Mouse (Mus musculus) lung, postnatal 10 days (tissue): ENCODE measurements around the gene Gab2.
A peak's percentile ranks its signal among the peaks of the same experiment; 100 is the strongest.

Experiments
- DNase-seq: peaks from one replicate; pipeline ENCODE4 v3.0.0; 2021

Gab2 gene

GRCm38 (mm10) chr7:97347464-97347863, 266.1 kb downstream of the Gab2 start:
- no peak for DNase-seq

- DNase-seq = no peak
Observed at GRCm38 (mm10) chr7:97348318-97348717, 266.9 kb downstream of the Gab2 start.

- DNase-seq = no peak
Observed at GRCm38 (mm10) chr7:97348836-97349235, 267.4 kb downstream of the Gab2 start.

- DNase-seq = no peak
Observed at GRCm38 (mm10) chr7:97349438-97349837, 268.1 kb downstream of the Gab2 start.

- DNase-seq = no peak
Observed at GRCm38 (mm10) chr7:97350891-97351290, 269.5 kb downstream of the Gab2 start.

GRCm38 (mm10) chr7:97351792-97352513, 270.6 kb downstream of the Gab2 start:
- DNase-seq = no peak

- no peak for DNase-seq
Observed at GRCm38 (mm10) chr7:97353356-97353755, 272.0 kb downstream of the Gab2 start.

- peak; percentile 73 for DNase-seq
Observed at GRCm38 (mm10) chr7:97355068-97355841, 273.9 kb downstream of the Gab2 start.

- DNase-seq = peak; percentile 57
Observed at GRCm38 (mm10) chr7:97356253-97356652, 274.9 kb downstream of the Gab2 start.

GRCm38 (mm10) chr7:97356875-97357276, 275.5 kb downstream of the Gab2 start:
- DNase-seq = peak; percentile 82

GRCm38 (mm10) chr7:97357840-97358239, 276.5 kb downstream of the Gab2 start:
- DNase-seq = no peak

- DNase-seq = no peak
Observed at GRCm38 (mm10) chr7:97358347-97358746, 277.0 kb downstream of the Gab2 start.
